24 mouse cellular contexts compared by ENCODE assay signal in the genomic region with DNA sequence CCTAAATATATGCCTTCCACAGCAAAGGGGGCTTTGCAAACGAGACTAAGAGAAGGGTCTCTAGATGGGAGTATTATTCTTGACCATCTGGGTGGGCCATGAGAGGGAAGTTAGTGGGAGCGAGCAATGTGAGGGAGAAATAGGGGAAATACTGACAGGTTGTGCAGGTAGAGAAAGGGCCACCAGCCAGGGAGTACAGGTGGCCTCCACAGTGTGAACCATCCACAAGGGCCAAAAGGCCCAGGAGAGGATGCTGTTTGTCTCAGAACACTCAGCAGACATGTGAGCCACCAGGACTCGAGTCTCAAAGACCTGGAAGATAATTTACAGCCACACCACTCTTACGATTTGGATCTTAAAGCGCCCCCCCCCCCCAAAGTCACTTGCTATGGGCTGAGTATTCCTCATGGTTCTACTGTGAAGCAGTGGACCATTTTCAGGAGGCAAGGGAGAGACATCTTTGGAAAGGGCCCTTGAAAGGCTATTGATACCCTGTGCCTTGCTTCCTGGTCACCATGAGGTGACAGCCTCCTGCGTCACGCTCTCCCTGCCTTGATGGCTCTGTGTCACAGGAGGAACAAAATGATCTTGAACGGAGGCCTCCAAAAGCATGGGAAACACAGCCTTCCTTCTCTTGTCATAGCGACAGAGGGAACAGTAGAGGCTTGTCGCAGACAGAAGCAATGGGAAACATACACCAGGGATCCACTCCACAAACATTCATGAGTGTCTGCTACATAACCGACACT. TPM values are rescaled to one million over a fixed set of nuclear protein-coding genes. Genes with fewer than 3 reads are reported as not detected.
DNase-seq lines count a peak whose midpoint lies in the region; ATAC-seq and TF ChIP-seq lines count a peak whose summit lies in the region.
"Had no signal": no experiment of that assay in that cellular context is flagged by ENCODE, and none has a peak within 500 bp of the region (broad histone marks: within the 10 kb centered on the region; RNA-seq: fewer than 3 reads in every experiment).

No protein-coding gene starts in this region.

- WGBS in neural tube, embryonic 15.5 days = 83% methylated on average over 11 of the region's 11 CpGs
- 83% methylated on average over 11 of the region's 11 CpGs for WGBS in intestine, postnatal 0 days

- H3K9ac ChIP-seq in neural tube, embryonic 15.5 days (replicated peaks) = no peak overlapping the region
- H3K9ac ChIP-seq in intestine, postnatal 0 days (ENCODE audit: low read depth, low read length) = no peak overlapping the region
- H3K9ac ChIP-seq: forebrain, embryonic 15.5 days; hindbrain, embryonic 15.5 days had no signal

- ATAC-seq in neural tube, embryonic 15.5 days (ENCODE audit: low FRiP score) = no peak
- ATAC-seq in intestine, postnatal 0 days = no peak
- ATAC-seq: forebrain, embryonic 15.5 days; inflammation-experienced regulatory T-cells, adult 6 months had no signal

- no peak for TF ChIP-seq CTCF in layer of hippocampus, adult 2 months (conservative IDR thresholded peaks at IDR 0.05)
- no peak for TF ChIP-seq CTCF in intestine, postnatal 0 days (IDR thresholded peaks at IDR 0.05; ENCODE audit: low read depth)

- H3K4me1 ChIP-seq in neural tube, embryonic 15.5 days = peaks cover 57% of the 10 kb centered on the region
- H3K4me1 ChIP-seq in intestine, postnatal 0 days (replicated peaks; ENCODE audit: control insufficient read depth, insufficient read depth, low read length) = peaks cover 4% of the 10 kb centered on the region; the same call in 1 of the 2 replicates

- H3K36me3 ChIP-seq in neural tube, embryonic 15.5 days = peaks cover 20% of the 10 kb centered on the region
- H3K36me3 ChIP-seq in intestine, postnatal 0 days (ENCODE audit: control insufficient read depth, insufficient read depth) = no peaks in the 10 kb centered on the region

- no peak overlapping the region for H3K4me2 ChIP-seq in neural tube, embryonic 15.5 days
- no peak overlapping the region for H3K4me2 ChIP-seq in intestine, postnatal 0 days (replicated peaks; ENCODE audit: low read depth)
- H3K4me2 ChIP-seq: forebrain, embryonic 15.5 days; hindbrain, embryonic 15.5 days had no signal

- H3K9me3 ChIP-seq in neural tube, embryonic 15.5 days (replicated peaks) = no peaks in the 10 kb centered on the region
- no peaks in the 10 kb centered on the region for H3K9me3 ChIP-seq in intestine, postnatal 0 days (ENCODE audit: control insufficient read depth)
- H3K9me3 ChIP-seq: embryonic facial prominence, embryonic 10.5 days; forebrain, embryonic 15.5 days; heart, embryonic 10.5 days; hindbrain, embryonic 10.5 days; hindbrain, embryonic 15.5 days had no signal

- H3K4me3 ChIP-seq in layer of hippocampus, adult 2 months = no peak overlapping the region
- no peak overlapping the region for H3K4me3 ChIP-seq in neural tube, embryonic 15.5 days (replicated peaks)
- H3K4me3 ChIP-seq in intestine, postnatal 0 days (ENCODE audit: low read depth, low read length) = no peak overlapping the region
- H3K4me3 ChIP-seq: embryonic facial prominence, embryonic 10.5 days; forebrain, embryonic 15.5 days; heart, embryonic 10.5 days; hindbrain, embryonic 10.5 days; hindbrain, embryonic 15.5 days had no signal

- H3K27me3 ChIP-seq in neural tube, embryonic 15.5 days (replicated peaks) = no peaks in the 10 kb centered on the region
- H3K27me3 ChIP-seq in intestine, postnatal 0 days (replicated peaks; ENCODE audit: control insufficient read depth, insufficient read depth, low read length) = no peaks in the 10 kb centered on the region
- H3K27me3 ChIP-seq: forebrain, embryonic 15.5 days; hindbrain, embryonic 15.5 days had no signal

- no peak for DNase-seq in layer of hippocampus, adult 2 months (ENCODE audit: low spot score in 2 of 2)
- DNase-seq in layer of hippocampus, adult 11-12 months (ENCODE audit: low spot score) = no peak
- peak; percentile 90 for DNase-seq in cerebellum, adult 11-12 months
- DNase-seq in cerebellum, adult 8-10 months = peak; percentile 76
- DNase-seq in cerebellum, postnatal 25 days = peak; percentile 80 to 85
- no peak for DNase-seq in urinary bladder, adult 18-20 months (ENCODE audit: low spot score in 2 of 2)
- DNase-seq: adrenal gland, adult 2 months; adrenal gland, postnatal 25 days; gastrocnemius, postnatal 10 days; heart, adult 18-20 months; heart, postnatal 10 days; kidney, adult 18-20 months had no signal

- peak overlapping the region; percentile 94 for H3K27ac ChIP-seq in layer of hippocampus, adult 2 months
- H3K27ac ChIP-seq in neural tube, embryonic 15.5 days (replicated peaks) = no peak overlapping the region
- no peak overlapping the region; the same call in 1 of the 2 replicates for H3K27ac ChIP-seq in intestine, postnatal 0 days (ENCODE audit: low read depth, low read length)
- H3K27ac ChIP-seq: embryonic facial prominence, embryonic 10.5 days; forebrain, embryonic 15.5 days; heart, embryonic 10.5 days; hindbrain, embryonic 10.5 days; hindbrain, embryonic 15.5 days had no signal

RNA-seq across cellular contexts. Expression of a gene that starts 18.3 kb away (rescaled TPM):
- total RNA-seq in layer of hippocampus, adult 2 months (2021) = 10 to 100 TPM; 31.4 to 36.3 TPM
- 3.3 and 4.9 TPM in 2 replicates for polyA plus RNA-seq in neural tube, embryonic 15.5 days (2015; fragmentation: Nextera tagmentation; extraction: Ambion mirVana)
- 0.90 TPM in 2 replicates for polyA plus RNA-seq in intestine, postnatal 0 days (2015; fragmentation: Nextera tagmentation; extraction: Ambion mirVana)

RNA-seq across cellular contexts. Expression of a gene that starts 26.1 kb away (rescaled TPM):
- not detected for total RNA-seq in layer of hippocampus, adult 2 months (2021)
- polyA plus RNA-seq in neural tube, embryonic 15.5 days (2015; fragmentation: Nextera tagmentation; extraction: Ambion mirVana) = 0.43 TPM in 1 of 2 replicates, not detected in the other
- polyA plus RNA-seq in intestine, postnatal 0 days (2015; fragmentation: Nextera tagmentation; extraction: Ambion mirVana) = not detected in 2 replicates
- total RNA-seq: adrenal gland, adult 2 months; adrenal gland, postnatal 25 days; ES-E14; gastrocnemius, postnatal 10 days; gastrocnemius, postnatal 4 days; heart, adult 18-20 months; heart, postnatal 10 days had no signal
- polyA plus RNA-seq: embryonic facial prominence, embryonic 10.5 days; embryonic facial prominence, embryonic 14.5 days; forebrain, embryonic 15.5 days; heart, embryonic 10.5 days; heart, embryonic 14.5 days; hindbrain, embryonic 10.5 days; hindbrain, embryonic 15.5 days; inflammation-experienced regulatory T-cells, adult 6 months had no signal

RNA-seq across cellular contexts. Expression of a gene that starts 53.8 kb away (rescaled TPM):
- total RNA-seq in layer of hippocampus, adult 2 months (2021) = 1 to 10 TPM; 2.8 to 3.7 TPM
- 8.3 and 13.8 TPM in 2 replicates for polyA plus RNA-seq in neural tube, embryonic 15.5 days (2015; fragmentation: Nextera tagmentation; extraction: Ambion mirVana)
- polyA plus RNA-seq in intestine, postnatal 0 days (2015; fragmentation: Nextera tagmentation; extraction: Ambion mirVana) = 7.7 and 7.9 TPM in 2 replicates

Comparison
In these comparisons a context has a peak if more than half of its experiments do, and no peak if none do; other contexts are left out.
1. DNase-seq: peak in cerebellum, adult 11-12 months (single experiment), cerebellum, adult 8-10 months (single experiment) and cerebellum, postnatal 25 days (2 of 2); none in layer of hippocampus, adult 2 months (0 of 2), layer of hippocampus, adult 11-12 months (single experiment) and urinary bladder, adult 18-20 months (0 of 2).